Mouse (Mus musculus): ENCODE measurements at regions not wholly inside any gene's neighbourhood (a gene's known extent, or its start where the extent isn't known, plus 50 kb on each side); places are given as distances from the start of the nearest gene placed in this dataset.

GRCm38 (mm10) chr14:67170248-67170647 lies 1161.2 kb upstream of the Gulo start:
- TF ChIP-seq CTCF (IDR thresholded peaks at IDR 0.05; ENCODE audit: control insufficient read depth, insufficient read depth, low read length) (no peak), POLR2A (IDR thresholded peaks at IDR 0.05; ENCODE audit: borderline replicate concordance, control insufficient read depth, low read depth, low read length) (no peak)

All from bone marrow, adult 2 months (tissue).